Mouse (Mus musculus): ENCODE measurements at regions not wholly inside any gene's neighbourhood (a gene's known extent, or its start where the extent isn't known, plus 50 kb on each side); places are given as distances from the start of the nearest gene placed in this dataset.
"Not testable (repeated sequence)": the region's sequence is repeated elsewhere in the genome, so short reads cannot be mapped to it uniquely, and the experiment has no call there.

DNA sequence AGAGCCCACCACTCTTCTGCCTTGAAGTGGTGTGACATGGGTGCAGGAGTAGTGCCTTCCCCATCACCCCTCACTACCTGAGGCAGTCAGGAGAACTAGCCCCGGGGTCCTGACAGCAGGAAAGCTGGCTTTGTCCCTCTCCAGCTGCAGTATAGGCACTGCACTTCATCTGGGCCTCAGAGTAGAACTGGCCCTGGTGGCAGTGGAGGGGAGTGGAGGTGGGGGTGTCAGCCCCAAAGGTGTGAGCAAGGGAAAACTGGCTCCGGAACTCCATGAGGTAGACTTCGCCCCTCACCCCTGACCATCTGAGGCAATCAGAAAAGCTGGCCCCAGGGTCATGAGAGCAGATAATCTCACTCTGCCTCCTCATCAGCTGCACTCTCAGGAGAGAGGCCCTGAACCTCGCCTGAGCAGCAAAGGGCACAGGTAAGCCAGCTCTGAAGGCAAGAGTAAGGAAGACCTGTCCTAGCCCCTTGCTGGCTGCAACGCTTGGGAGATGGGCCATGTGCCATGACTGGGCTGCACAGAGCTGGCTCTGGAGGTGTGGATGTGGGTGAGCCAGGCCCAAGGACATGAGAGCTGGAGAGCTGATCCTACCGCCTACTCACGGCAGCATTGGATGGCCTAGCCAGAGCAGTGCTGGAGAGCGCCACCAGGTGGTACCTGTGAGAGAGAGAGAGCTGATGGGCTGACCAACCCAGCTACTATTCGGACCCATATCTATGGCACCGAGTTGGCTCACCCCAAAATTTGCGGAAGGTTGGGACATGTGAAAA is 377.0 kb upstream of the B3galt2 start:
- no peak for DNase-seq (ENCODE audit: low read depth, low spot score)

DNA sequence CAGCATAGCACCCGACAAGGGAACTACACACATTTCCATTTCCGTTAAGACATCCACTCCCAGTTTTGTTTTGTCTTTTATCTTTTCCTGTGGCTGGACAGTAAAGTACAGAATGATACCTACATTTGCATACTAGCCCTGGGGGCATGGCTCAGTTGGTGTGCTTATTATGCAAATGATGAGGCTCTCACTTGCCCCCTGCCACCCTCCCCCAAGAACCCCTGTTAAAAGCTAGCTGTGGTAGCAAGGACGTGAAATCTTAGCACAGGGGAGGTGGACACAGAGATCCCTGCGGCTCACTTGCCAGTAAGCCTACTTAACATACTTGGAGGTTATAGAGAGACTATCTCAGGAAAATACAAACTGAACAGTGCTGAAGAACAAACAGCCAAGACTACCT is 375.2 kb upstream of the B3galt2 start:
- DNase-seq (ENCODE audit: low read depth, low spot score) = no peak

DNA sequence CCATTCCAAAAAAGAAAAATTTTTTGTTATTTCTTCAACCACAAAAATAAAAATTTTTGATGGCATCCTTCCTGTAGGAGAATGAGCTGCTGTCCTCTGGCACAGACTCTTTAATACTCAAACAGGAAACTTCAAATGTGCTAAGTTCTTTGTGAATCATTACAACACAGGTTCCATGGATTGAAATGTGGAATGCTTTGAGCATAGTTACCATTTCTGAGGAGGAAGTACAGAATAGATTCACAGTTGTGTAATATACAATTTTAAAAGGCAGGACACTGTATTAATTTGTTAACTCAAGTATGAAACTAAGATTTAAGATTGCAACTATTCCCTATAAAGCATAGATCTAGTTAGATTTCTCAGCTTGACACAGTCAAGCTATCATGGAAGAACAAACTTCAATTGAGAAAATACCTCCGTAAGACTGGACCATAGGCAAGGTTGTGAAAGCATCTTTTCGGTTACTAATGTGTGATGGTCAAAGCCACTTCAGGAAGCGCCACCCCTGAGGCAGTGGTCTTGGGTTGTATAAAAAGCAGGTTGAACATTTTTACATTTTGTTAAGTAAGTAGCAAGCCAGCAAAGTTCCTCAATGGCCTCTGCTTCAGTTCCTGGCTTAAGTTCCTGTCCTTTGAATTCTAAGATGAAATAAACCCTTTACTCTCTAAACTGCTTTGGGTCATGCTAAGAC is 354.0 kb upstream of the B3galt2 start:
- DNase-seq (ENCODE audit: low read depth, low spot score) = no peak

DNA sequence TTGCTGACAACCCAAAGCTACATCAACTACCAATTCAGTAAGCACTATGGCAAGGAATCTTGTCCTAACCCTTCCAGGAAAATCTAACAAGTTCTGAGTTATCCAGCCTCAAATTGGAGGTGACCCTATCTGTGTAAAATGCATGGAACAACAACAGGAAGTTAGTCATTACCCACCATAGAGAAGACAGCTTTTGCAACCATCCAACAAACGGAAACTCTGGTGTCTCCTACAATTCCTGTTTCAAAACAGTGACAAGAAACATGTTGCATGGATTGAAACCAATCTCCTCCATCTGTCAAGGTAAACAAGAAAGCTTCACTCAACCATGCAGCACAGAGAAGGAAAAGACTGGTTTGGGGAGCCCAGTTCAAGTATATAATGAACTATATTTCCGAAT is 353.0 kb upstream of the B3galt2 start:
- DNase-seq (ENCODE audit: low read depth, low spot score) = no peak

DNA sequence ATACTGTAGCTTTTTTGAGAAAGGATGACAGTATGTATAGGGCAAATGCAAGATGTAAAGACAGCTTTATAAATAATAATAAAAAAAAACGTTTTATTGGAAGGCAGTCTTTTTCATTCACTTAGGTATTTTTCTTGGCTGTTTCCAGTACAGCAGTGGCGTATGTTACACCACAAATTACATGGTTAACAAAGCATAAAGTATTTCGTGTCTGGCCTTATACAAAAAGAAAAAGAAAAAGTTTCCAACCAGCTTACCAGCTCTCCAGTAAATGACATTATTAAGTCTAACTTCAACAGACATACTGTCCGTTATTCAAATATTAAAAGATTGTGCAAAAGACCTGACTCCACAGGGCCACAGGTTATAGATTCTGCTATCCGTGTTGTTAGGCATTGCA is 343.9 kb upstream of the B3galt2 start:
- no peak for DNase-seq (ENCODE audit: low read depth, low spot score)

DNA sequence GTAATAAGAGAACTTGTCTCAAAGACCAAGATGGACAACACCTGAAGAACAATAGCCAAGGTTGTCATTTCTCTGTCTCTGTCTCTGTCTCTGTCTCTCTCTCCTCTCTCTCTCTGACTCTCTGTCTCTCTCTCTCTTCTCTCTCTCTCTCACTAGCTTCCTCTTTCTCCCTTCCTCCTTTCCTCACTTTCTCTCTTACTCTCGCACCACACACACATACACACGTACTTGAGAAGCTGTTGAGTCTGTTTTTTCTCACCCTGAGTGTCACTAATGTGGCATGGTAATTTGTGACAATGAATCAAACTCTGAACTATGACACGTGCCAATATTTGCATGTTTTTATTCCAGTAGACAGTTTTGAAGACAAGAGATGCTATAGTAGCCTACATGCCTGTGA is 333.1 kb upstream of the B3galt2 start:
- no peak for DNase-seq (ENCODE audit: low read depth, low spot score)

DNA sequence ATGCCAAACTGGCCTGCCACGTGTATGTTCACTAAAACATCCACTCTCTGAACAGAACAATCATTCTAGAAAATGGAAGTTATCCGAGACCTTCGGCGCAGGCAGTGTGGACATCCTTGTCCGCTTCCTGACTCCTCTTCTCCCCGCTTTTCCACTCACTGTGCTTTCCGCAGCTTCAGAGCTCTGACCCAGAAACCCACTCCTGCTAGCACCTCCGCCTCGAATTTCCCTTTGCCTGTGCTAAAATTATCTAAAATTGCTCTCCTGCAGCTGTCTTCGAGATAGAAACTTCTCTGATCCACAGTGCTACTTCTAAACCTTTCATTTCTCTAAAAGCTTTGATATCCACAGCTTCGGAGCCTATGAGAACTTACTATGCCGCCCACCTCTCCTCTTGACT is 322.1 kb upstream of the B3galt2 start:
- no peak for DNase-seq (ENCODE audit: low read depth, low spot score)

DNA sequence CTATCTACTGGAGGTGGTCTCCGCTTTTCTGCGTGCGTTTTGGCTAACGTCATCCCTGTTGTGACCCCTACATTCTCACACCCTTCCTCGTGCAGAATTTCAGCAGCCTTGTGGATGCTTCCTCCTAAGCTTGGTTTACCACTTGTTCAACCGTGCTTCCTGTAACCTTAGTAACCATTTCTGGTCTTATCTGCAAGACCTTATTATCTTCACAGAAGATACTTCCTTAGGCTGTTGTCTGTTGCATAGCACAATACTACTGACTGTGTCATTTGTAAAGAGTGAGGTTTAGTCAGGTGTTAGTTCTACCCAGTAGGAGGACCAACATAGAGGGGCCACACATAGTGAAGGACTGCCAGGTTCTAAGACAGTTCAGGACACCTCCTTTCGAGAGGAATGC is 320.9 kb upstream of the B3galt2 start:
- no peak for DNase-seq (ENCODE audit: low read depth, low spot score)

DNA sequence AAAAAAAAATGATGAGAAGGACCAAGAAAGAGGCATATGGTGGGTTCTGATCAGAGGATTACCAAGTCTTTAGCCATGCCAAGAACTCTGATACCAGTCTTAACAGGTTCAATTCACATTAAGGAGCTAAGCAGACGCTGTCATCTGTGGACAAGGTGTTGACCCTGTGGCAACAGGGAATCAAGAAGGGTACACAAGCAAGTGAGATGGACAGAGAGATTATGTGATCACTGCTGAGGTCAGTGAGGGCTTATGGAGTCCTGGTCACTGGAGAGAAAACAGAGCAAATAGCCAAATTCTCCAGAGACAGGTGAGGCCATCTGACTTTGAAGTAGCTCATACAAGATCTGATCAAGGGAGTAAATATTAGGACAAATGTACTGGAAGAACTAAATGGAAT is 289.1 kb upstream of the B3galt2 start:
- DNase-seq (ENCODE audit: low read depth, low spot score) = no peak

DNA sequence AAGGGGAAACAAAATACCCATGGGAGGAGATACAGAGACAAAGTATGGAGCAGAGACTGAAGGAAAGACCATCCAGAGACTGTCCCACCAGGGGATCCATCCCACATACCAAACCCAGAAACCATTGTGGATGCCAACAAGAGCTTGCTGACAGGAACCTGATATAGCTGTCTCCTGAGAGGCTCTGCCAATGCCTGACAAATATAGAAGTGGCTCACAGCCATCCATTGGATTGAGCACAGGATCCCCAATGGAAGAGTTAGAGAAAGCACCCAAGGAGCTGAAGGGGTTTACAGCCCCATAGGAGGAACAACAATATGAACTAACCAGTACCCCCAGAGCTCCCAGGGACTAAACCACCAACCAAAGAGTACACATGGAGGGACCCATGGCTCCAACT is 280.2 kb upstream of the B3galt2 start:
- DNase-seq (ENCODE audit: low read depth, low spot score) = not testable (repeated sequence)

DNA sequence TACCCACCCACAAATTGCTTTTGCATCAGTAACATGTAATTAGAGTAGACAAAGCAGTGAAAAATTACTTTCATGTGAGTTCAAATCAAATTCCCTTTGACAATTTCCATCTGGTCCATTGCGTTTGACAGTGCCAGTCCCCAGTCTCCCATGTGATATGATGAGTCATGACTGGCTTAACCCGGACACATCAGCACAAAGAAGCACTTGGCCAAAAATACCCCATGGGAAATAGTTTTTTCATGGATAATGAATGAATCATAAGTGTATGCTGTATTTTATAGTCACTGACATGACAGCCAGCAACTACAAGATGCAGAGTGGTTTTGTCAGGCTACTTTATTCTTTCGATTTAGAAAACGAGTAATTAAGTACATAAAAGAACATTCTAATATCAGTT is 248.6 kb upstream of the B3galt2 start:
- DNase-seq (ENCODE audit: low read depth, low spot score) = no peak
